Mouse (Mus musculus): Measurements from ENCODE around the gene Cdh20. TPM values are rescaled to one million over a fixed set of nuclear protein-coding genes. Genes with fewer than 3 reads are reported as not detected.
"Not testable (repeated sequence)": the region's sequence is repeated elsewhere in the genome, so short reads cannot be mapped to it uniquely, and the experiment has no call there.

The Cdh20 gene
- total RNA-seq, 2 experiments from 2014 or later = 1.1 to 2.0 TPM

DNA sequence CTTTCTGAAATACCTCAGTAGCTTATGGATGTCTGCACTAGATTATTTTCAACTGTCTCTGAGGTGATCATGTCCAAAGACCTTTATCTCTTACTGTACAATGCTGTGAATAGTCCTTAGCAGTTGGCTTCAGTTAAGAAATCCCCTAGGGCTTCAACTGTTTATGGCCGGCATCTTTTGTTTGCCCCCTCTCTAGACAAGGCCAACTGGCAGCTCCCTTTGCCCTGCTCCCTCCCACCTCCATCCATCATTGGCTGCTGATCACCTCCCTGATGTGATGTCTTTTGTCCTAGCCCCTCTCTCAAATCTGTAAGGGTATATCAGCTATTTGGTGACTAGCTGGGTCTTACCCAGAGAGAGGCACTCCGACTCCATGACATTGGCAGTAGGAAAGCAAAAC lies 148.2 kb downstream of the Cdh20 start:
- no peak for DNase-seq

GRCm38 (mm10) chr1:104917307-104917836 lies 149.0 kb downstream of the Cdh20 start:
- no peak for DNase-seq

DNA sequence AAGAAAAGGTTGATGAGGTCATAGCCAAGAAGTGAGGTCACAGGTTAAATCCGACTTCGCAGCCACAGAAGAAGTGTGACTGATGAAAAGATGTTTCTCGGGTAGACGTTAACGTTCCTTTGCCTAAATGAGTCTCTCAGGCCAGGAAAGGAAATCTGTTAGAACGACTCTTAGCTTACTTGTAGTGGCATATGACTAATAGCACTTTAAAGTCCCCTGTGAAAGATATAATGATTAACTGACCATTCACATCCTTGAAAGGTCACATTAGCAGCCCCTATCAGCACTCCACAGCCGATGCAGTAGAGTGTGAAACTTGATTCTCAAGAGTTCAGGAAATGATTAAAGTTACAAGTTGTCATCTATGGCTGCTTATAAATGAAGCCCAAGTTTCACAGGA lies 164.7 kb downstream of the Cdh20 start:
- DNase-seq = no peak

- DNase-seq = no peak
Measured at GRCm38 (mm10) chr1:104936966-104937365, 168.6 kb downstream of the Cdh20 start.

DNA sequence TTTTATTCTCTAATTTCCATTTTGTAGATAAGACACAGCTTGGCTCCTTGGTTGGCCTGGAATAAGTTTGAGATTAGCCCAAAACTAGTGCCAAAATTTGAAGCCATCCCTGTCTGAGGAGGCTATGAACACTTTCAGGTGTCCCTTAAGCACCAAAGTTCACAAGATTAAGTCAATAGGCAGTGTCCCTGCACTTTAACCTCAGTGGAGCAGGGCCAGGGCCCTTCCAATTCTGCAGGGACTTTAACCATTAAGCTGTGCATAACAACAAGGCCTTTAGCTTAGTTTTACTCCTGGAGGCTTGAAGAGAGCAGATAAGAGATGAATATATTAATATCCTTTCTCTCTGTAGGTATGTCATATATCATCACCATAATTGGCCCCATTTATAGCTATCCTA lies 170.8 kb downstream of the Cdh20 start:
- DNase-seq = no peak

DNA sequence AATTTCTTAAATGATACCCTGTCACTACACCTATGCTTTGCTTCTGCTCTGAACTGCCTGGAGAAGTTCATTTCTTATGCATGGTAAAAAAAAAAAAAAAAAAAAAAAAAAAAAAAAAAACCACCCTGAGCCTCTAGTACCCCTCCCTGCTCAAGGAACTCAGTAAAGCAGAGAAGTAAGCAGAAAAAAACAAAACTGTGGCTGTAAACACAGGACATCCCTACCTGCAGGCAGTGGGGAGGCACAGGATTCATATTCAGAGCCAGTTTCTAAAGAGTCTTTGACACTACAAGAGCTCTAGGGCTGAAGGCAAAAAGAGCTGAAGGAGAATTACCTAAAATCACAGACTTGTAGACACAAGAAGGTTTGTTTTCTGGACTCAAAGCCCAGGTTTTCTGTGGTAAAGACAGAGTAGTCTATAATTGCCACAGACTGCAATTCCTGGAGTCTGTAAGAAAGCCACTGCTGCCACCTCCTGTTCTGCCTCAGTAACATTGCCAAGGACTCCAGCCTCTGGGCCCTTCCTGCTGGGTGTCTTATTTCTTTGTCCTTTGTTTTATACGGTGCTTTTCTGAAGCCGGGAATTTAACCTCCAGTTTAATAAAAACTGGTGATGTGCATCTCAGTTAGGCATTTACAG lies 176.3 kb downstream of the Cdh20 start:
- DNase-seq = peak; percentile 5 to 45

- no peak for DNase-seq
Measured at GRCm38 (mm10) chr1:104945110-104945489, 176.8 kb downstream of the Cdh20 start.

- not testable (repeated sequence) for DNase-seq
Measured at GRCm38 (mm10) chr1:104949640-104950039, 181.3 kb downstream of the Cdh20 start.

GRCm38 (mm10) chr1:104957046-104957445 lies 188.7 kb downstream of the Cdh20 start:
- no peak for DNase-seq

GRCm38 (mm10) chr1:104961670-104962069 lies 193.3 kb downstream of the Cdh20 start:
- no peak for DNase-seq

GRCm38 (mm10) chr1:104962257-104962656 lies 193.9 kb downstream of the Cdh20 start:
- no peak for DNase-seq

- DNase-seq = no peak
Measured at GRCm38 (mm10) chr1:104979068-104979467, 210.7 kb downstream of the Cdh20 start.

DNA sequence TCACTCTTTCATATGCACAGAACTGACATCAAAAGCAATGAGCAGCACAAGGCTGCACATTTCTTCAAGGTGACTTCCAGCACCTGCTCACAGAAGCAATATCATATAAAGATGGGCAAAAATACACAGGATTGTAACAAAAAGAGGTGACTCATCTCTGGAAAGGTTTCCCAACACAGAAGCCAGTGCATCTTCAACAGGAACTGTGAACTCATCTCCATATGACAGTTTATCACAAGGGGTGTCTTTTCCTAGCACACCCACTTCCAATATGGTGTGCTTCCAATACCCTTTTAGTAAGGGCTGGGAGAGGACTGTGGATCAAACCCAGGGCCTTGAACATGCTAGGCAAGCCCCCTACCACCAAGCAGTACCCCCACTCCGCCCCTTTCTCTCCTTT lies 211.9 kb downstream of the Cdh20 start:
- DNase-seq = no peak

GRCm38 (mm10) chr1:104986222-104986973 lies 218.1 kb downstream of the Cdh20 start:
- peak; percentile 10 to 62 for DNase-seq

GRCm38 (mm10) chr1:104987526-104987925 lies 219.2 kb downstream of the Cdh20 start:
- DNase-seq = no peak

DNA sequence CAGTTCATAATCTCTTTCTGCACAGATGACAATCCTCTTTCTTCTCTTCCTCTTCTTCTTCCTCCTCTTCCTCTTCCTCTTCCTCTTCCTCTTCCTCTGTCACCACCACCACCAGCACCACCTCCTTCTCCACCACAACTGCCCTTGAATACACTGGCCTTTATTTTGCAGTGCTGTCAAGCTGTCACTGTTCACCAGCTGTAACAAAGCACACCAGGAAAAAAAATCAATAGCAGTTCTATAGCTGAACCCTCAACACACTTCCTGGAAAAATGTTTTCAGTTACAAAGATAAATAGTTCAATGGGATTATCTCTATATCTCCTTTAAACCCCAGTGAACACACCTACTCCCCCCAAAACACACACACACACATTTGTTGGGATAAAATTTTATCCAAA lies 224.1 kb downstream of the Cdh20 start:
- no peak for DNase-seq

GRCm38 (mm10) chr1:104993905-104994611 lies 225.7 kb downstream of the Cdh20 start:
- peak; percentile 3 to 6 for DNase-seq

GRCm38 (mm10) chr1:104994612-104994986 lies 226.3 kb downstream of the Cdh20 start:
- no peak for DNase-seq

GRCm38 (mm10) chr1:104997814-104998213 lies 229.5 kb downstream of the Cdh20 start:
- no peak for DNase-seq

DNA sequence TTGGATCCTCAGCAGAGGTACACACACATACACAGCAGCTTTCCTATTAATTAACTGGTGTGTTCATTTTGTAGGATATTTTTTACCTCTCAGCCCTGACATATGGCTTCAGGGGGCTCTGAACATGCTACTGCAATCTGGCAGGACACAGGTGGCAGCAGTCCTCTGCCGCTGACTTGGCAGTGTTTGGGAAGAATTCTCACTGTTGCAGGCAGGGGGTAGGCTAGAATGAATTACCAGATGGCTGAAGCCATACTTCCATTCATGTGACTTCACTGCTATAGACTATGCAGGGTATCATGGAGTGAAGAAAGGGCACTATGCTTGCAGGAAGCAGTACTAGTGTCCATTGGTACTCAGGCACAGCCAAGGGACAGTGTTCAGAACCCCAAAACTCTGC lies 233.8 kb downstream of the Cdh20 start:
- no peak for DNase-seq

- peak in 1 of 2 experiments; percentile 5 for DNase-seq
Measured at GRCm38 (mm10) chr1:105003786-105004185, 235.5 kb downstream of the Cdh20 start.

DNA sequence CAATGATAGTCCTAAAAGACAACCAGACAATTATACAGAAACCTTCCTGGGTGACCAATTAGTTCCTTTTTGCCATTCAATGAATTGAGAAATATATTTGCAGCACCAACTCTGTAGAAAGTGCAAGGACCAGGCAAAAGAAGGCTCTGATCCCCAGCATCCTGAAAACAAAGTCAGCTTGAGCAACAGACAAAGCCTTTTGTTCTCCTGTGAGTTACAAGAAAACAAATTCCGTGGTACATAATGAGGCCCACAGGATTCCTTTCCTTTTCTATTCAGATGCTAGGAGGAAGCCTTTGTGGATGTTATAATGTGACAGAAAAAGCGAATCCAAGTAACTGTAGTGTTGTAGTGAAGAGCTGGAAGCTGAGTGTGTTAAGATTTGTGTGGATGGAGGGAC lies 244.3 kb downstream of the Cdh20 start:
- DNase-seq = no peak

- DNase-seq = no peak
Measured at GRCm38 (mm10) chr1:105013291-105013690, 245.0 kb downstream of the Cdh20 start.
